Mouse (Mus musculus) neural tube, embryonic 13.5 days (tissue): ENCODE results near the gene Fez1. TPM values are rescaled to one million over a fixed set of nuclear protein-coding genes. Genes with fewer than 3 reads are reported as not detected.
A peak's percentile ranks its signal among the peaks of the same experiment; 100 is the strongest.

Experiments
- ATAC-seq: fragments of 200-750 bp; cut with Nextera tagmentation; 2 replicates; pipeline ENCODE4 v1.8.0; 2017; ENCODE audit warnings: low read depth, mild to moderate bottlenecking, moderate TSS enrichment, moderate library complexity
- H3K27ac ChIP-seq: fragments of 300-500 bp; sonication (generic); replicated peaks from 2 replicates; pipeline ENCODE4 v1.5.1; 2015; ENCODE audit warnings: moderate library complexity, mild to moderate bottlenecking, inconsistent platforms
- H3K27me3 ChIP-seq: fragments of 300-500 bp; sonication (generic); 2 replicates; pipeline ENCODE4 v1.6.1; 2015; ENCODE audit warnings: mild to moderate bottlenecking, inconsistent platforms
- H3K36me3 ChIP-seq: fragments of 300-500 bp; sonication (generic); 2 replicates; pipeline ENCODE4 v1.6.1; 2015; ENCODE audit warnings: mild to moderate bottlenecking, inconsistent platforms
- H3K4me1 ChIP-seq: fragments of 300-500 bp; sonication (generic); replicated peaks from 2 replicates; pipeline ENCODE4 v1.6.1; 2015; ENCODE audit warnings: inconsistent platforms
- H3K4me2 ChIP-seq: fragments of 300-500 bp; sonication (generic); 2 replicates; pipeline ENCODE4 v1.6.1; 2015; ENCODE audit warnings: inconsistent platforms, mild to moderate bottlenecking, moderate library complexity
- H3K4me3 ChIP-seq: fragments of 300-500 bp; sonication (generic); 2 replicates; pipeline ENCODE4 v1.5.1; 2015; ENCODE audit warnings: mild to moderate bottlenecking, inconsistent platforms
- H3K9ac ChIP-seq: fragments of 300-500 bp; sonication (generic); 2 replicates; pipeline ENCODE4 v1.6.1; 2015; ENCODE audit warnings: moderate library complexity, mild to moderate bottlenecking, inconsistent platforms
- H3K9me3 ChIP-seq: fragments of 300-500 bp; sonication (generic); 2 replicates; pipeline ENCODE4 v1.6.1; 2016; ENCODE audit warnings: inconsistent platforms
- WGBS: fragments of 180-500 bp; shearing (Covaris S2); methylation state at CpG from one replicate; pipeline ENCODE4 v1.1.7; 2015; 5-methylcytosine and 5-hydroxymethylcytosine counted together
- polyA plus RNA-seq: library from polyadenylated mRNA; unstranded; fragments of >200 nt; fragmentation: Nextera tagmentation; extraction: Ambion mirVana; gene quantifications from 2 replicates; pipeline ENCODE4 v1.2.1, GENCODE M21; 2015

Gene Fez1
- polyA plus RNA-seq, 1 experiment from 2014 or later, result 615 TPM

GRCm38 (mm10) chr9:36808126-36808785 lies 13.4 kb upstream of the Fez1 start:
- Histone ChIP-seq H3K4me1 (no peaks in the 10 kb centered on the region), H3K9me3 (no peaks in the 10 kb centered on the region), H3K27me3 (no peaks in the 10 kb centered on the region), H3K4me2 (no peak overlapping the region), H3K4me3 (no peak overlapping the region), H3K9ac (no peak overlapping the region), H3K36me3 (no peaks in the 10 kb centered on the region), H3K27ac (no peak overlapping the region)
- 78% methylated on average over 5 of the region's 5 CpGs for WGBS
- ATAC-seq, result no peak

- ATAC-seq, result no peak
- Histone ChIP-seq H3K9me3 (no peaks in the 10 kb centered on the region), H3K4me3 (no peak overlapping the region), H3K4me1 (no peaks in the 10 kb centered on the region), H3K36me3 (no peaks in the 10 kb centered on the region), H3K27me3 (no peaks in the 10 kb centered on the region), H3K9ac (no peak overlapping the region), H3K4me2 (no peak overlapping the region), H3K27ac (no peak overlapping the region)
- WGBS, result 73% methylated on average over 3 of the region's 3 CpGs
Observed at GRCm38 (mm10) chr9:36814486-36814885, 7.2 kb upstream of the Fez1 start.

- peaks cover 31% of the 10 kb centered on the region for H3K4me1 ChIP-seq
Observed at GRCm38 (mm10) chr9:36818905-36819304, 2.8 kb upstream of the Fez1 start.

GRCm38 (mm10) chr9:36820969-36821643 lies 558 bp upstream of the Fez1 start:
- Histone ChIP-seq H3K36me3 (no peaks in the 10 kb centered on the region), H3K9ac (peak overlapping the region; percentile 68), H3K4me2 (peak overlapping the region; percentile 57), H3K4me1 (peaks cover 36% of the 10 kb centered on the region), H3K4me3 (peak overlapping the region; percentile 36), H3K9me3 (no peaks in the 10 kb centered on the region), H3K27me3 (no peaks in the 10 kb centered on the region), H3K27ac (peak overlapping the region; percentile 98)
- WGBS, result 21% methylated on average over 9 of the region's 9 CpGs
- peak; percentile 88 for ATAC-seq

More at GRCm38 (mm10) chr9:36818905-36819304, 2.8 kb upstream of the Fez1 start:
- Histone ChIP-seq H3K27ac (no peak overlapping the region), H3K9ac (no peak overlapping the region), H3K4me3 (no peak overlapping the region), H3K9me3 (no peaks in the 10 kb centered on the region), H3K4me2 (no peak overlapping the region), H3K36me3 (no peaks in the 10 kb centered on the region), H3K27me3 (no peaks in the 10 kb centered on the region)
- WGBS, result 58% methylated on average over 4 of the region's 4 CpGs
- ATAC-seq, result no peak

GRCm38 (mm10) chr9:36822024-36822423 lies 360 bp downstream of the Fez1 start:
- no peaks in the 10 kb centered on the region for H3K9me3 ChIP-seq
- peaks cover 36% of the 10 kb centered on the region for H3K4me1 ChIP-seq
- 11% methylated on average over 2 of the region's 2 CpGs for WGBS
- peak overlapping the region; percentile 68 for H3K9ac ChIP-seq
- H3K36me3 ChIP-seq, result no peaks in the 10 kb centered on the region
- peak overlapping the region; percentile 36 for H3K4me3 ChIP-seq
- peak overlapping the region; percentile 57 for H3K4me2 ChIP-seq
- H3K27ac ChIP-seq, result peak overlapping the region; percentile 98
- no peaks in the 10 kb centered on the region for H3K27me3 ChIP-seq
- ATAC-seq, result peak; percentile 60

GRCm38 (mm10) chr9:36826612-36827363 lies 5.1 kb downstream of the Fez1 start:
- H3K9ac ChIP-seq, result no peak overlapping the region
- no peaks in the 10 kb centered on the region for H3K36me3 ChIP-seq
- H3K4me2 ChIP-seq, result no peak overlapping the region
- WGBS, result 38% methylated on average over 2 of the region's 2 CpGs
- peak overlapping the region; percentile 46 for H3K27ac ChIP-seq
- H3K4me1 ChIP-seq, result peaks cover 32% of the 10 kb centered on the region
- peak; percentile 33; the same call in 1 of the 2 replicates for ATAC-seq
- no peak overlapping the region for H3K4me3 ChIP-seq
- H3K27me3 ChIP-seq, result no peaks in the 10 kb centered on the region
- no peaks in the 10 kb centered on the region for H3K9me3 ChIP-seq

- Histone ChIP-seq H3K4me2 (no peak overlapping the region), H3K36me3 (peaks cover 9% of the 10 kb centered on the region), H3K27ac (no peak overlapping the region), H3K4me3 (no peak overlapping the region), H3K9me3 (no peaks in the 10 kb centered on the region), H3K27me3 (no peaks in the 10 kb centered on the region), H3K9ac (no peak overlapping the region), H3K4me1 (peaks cover 38% of the 10 kb centered on the region)
- no peak for ATAC-seq
- 81% methylated on average over 6 of the region's 6 CpGs for WGBS
Observed at GRCm38 (mm10) chr9:36831401-36831800, 9.7 kb downstream of the Fez1 start.

- peak overlapping the region; percentile 92 for H3K9ac ChIP-seq
Observed at GRCm38 (mm10) chr9:36832529-36832928, 10.9 kb downstream of the Fez1 start.

GRCm38 (mm10) chr9:36833043-36833881 lies 11.6 kb downstream of the Fez1 start:
- no peaks in the 10 kb centered on the region for H3K27me3 ChIP-seq
- under 1% methylated on average over 31 of the region's 31 CpGs for WGBS

More at GRCm38 (mm10) chr9:36832529-36832928, 10.9 kb downstream of the Fez1 start:
- peak; percentile 91 for ATAC-seq
- H3K4me1 ChIP-seq, result peaks cover 45% of the 10 kb centered on the region
- H3K9me3 ChIP-seq, result no peaks in the 10 kb centered on the region
- H3K27ac ChIP-seq, result peak overlapping the region; percentile 97
- H3K4me2 ChIP-seq, result peak overlapping the region; percentile 68
- peak overlapping the region; percentile 75 for H3K4me3 ChIP-seq
- peaks cover 11% of the 10 kb centered on the region for H3K36me3 ChIP-seq
- H3K27me3 ChIP-seq, result no peaks in the 10 kb centered on the region
- under 1% methylated on average over 32 of the region's 32 CpGs for WGBS

GRCm38 (mm10) chr9:36833914-36834313 lies 12.2 kb downstream of the Fez1 start:
- H3K4me1 ChIP-seq, result peaks cover 51% of the 10 kb centered on the region
- H3K4me2 ChIP-seq, result peak overlapping the region; percentile 68
- no peaks in the 10 kb centered on the region for H3K9me3 ChIP-seq
- peak overlapping the region; percentile 75 for H3K4me3 ChIP-seq
- no peaks in the 10 kb centered on the region for H3K27me3 ChIP-seq
- H3K27ac ChIP-seq, result peak overlapping the region; percentile 97
- peak overlapping the region; percentile 92 for H3K9ac ChIP-seq
- peak; percentile 14; the same call in 1 of the 2 replicates for ATAC-seq
- H3K36me3 ChIP-seq, result peaks cover 11% of the 10 kb centered on the region
- WGBS, result 20% methylated on average over 3 of the region's 3 CpGs

More at GRCm38 (mm10) chr9:36833043-36833881, 11.6 kb downstream of the Fez1 start:
- Histone ChIP-seq H3K4me1 (peaks cover 47% of the 10 kb centered on the region), H3K4me3 (peak overlapping the region; percentile 75), H3K27ac (peak overlapping the region; percentile 97), H3K36me3 (peaks cover 11% of the 10 kb centered on the region), H3K9me3 (no peaks in the 10 kb centered on the region), H3K9ac (peak overlapping the region; percentile 92), H3K4me2 (peak overlapping the region; percentile 68)
- ATAC-seq, result peak; percentile 87

- Histone ChIP-seq H3K27me3 (no peaks in the 10 kb centered on the region), H3K9me3 (no peaks in the 10 kb centered on the region), H3K4me2 (no peak overlapping the region), H3K36me3 (peaks cover 79% of the 10 kb centered on the region), H3K27ac (no peak overlapping the region), H3K4me1 (no peaks in the 10 kb centered on the region; the same call in 1 of the 2 replicates), H3K4me3 (no peak overlapping the region), H3K9ac (no peak overlapping the region)
- 44% methylated on average over 4 of the region's 4 CpGs for WGBS
- ATAC-seq, result no peak
Observed at GRCm38 (mm10) chr9:36846346-36846745, 24.7 kb downstream of the Fez1 start.
